Mouse (Mus musculus): ENCODE data around the gene Tmem191c.

- no peak for TF ChIP-seq CTCF (IDR thresholded peaks at IDR 0.05; ENCODE audit: low read depth, low read length)
- no peak for TF ChIP-seq POLR2A (IDR thresholded peaks at IDR 0.05; ENCODE audit: insufficient read depth, low read length)
- TF ChIP-seq EP300 (IDR thresholded peaks at IDR 0.05; ENCODE audit: insufficient read depth, low read depth, low read length): no peak
Observed at GRCm38 (mm10) chr16:17234916-17235665, 40.8 kb upstream of the Tmem191c start.
